Mouse (Mus musculus) bone marrow, adult 2 months (tissue): ENCODE measurements at regions not wholly inside any gene's neighbourhood (a gene's known extent, or its start where the extent isn't known, plus 50 kb on each side); places are given as distances from the start of the nearest gene placed in this dataset.

Experiments
- CTCF ChIP-seq: fragments of 200-500 bp; IDR thresholded peaks from 2 replicates; pipeline ENCODE4 v1.5.1; 2011; ENCODE audit warnings: low read length, control low read depth; ENCODE audit not compliant: control insufficient read depth, insufficient read depth
- POLR2A ChIP-seq: fragments of 200-500 bp; IDR thresholded peaks from 2 replicates; pipeline ENCODE4 v1.6.1; 2011; ENCODE audit warnings: low read depth, mild to moderate bottlenecking, control low read depth, low read length, borderline replicate concordance; ENCODE audit not compliant: control insufficient read depth

DNA sequence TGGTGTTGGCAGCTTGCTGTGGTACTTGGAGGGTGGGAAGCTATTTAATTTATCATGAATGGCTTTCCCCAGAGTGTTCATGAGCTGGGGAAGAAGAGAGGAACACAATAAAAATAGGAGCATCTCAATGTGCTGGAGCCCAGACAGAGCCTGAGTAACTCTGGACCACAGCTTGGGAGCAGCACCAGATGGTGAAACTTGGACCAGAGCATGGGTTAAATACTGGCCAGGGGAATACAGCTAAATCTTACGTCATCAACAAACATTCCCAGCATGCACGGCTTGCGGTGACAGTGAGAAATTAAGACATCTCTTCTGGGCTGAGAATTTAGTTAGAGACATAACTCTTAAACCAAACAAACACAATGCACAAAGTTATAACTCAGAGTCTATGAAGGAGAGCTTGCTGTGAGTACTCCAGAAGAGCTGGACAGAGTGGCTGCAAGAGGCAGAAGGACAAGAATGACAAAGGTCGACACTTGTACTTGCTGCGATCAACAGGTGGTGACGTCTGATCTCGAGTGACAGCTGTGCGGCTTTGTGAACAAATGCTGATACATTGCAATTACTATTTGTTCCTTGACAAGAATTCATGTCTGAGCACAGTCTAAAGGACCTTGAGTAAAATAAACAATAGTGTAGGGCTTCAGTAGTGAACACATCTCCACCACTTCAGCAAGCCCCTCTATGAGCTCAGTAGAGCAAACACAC, 140.1 kb upstream of the Eci2 start:
- TF ChIP-seq POLR2A, result no peak
- TF ChIP-seq CTCF, result no peak
